Mouse (Mus musculus) bone marrow macrophage, adult 2 months (primary cell): Measurements from ENCODE around the gene Ola1. TPM values are rescaled to one million over a fixed set of nuclear protein-coding genes. Genes with fewer than 3 reads are reported as not detected.

ENCODE experiments used
- H3K27ac ChIP-seq: 2 replicates; pipeline ENCODE4 v1.5.1; 2012; ENCODE audit warnings: low read depth, low read length; ENCODE audit not compliant: insufficient read depth
- H3K4me1 ChIP-seq: 2 replicates; pipeline ENCODE4 v1.6.1; 2012; ENCODE audit warnings: low read length; ENCODE audit not compliant: control insufficient read depth, insufficient read depth
- H3K4me3 ChIP-seq: 2 replicates; pipeline ENCODE4 v1.5.1; 2012; ENCODE audit warnings: mild to moderate bottlenecking, low read length, moderate library complexity; ENCODE audit not compliant: insufficient read depth
- CTCF ChIP-seq: IDR thresholded peaks from 2 replicates; pipeline ENCODE4 v1.5.1; 2012; ENCODE audit warnings: low read depth, mild to moderate bottlenecking, low read length, moderate library complexity
- POLR2A ChIP-seq: IDR thresholded peaks from 2 replicates; pipeline ENCODE4 v1.6.1; 2012; ENCODE audit warnings: mild to moderate bottlenecking, low read depth, low read length, borderline replicate concordance
- polyA plus RNA-seq: library from polyadenylated mRNA; stranded (reverse); fragments of >200 nt; gene quantifications from 2 replicates; pipeline ENCODE4 v1.2.4, GENCODE M21; 2012; ENCODE audit not compliant: missing spikeins, insufficient read depth, insufficient read length

Ola1 gene
- 60.5 and 62.8 TPM in 2 replicates for polyA plus RNA-seq

DNA sequence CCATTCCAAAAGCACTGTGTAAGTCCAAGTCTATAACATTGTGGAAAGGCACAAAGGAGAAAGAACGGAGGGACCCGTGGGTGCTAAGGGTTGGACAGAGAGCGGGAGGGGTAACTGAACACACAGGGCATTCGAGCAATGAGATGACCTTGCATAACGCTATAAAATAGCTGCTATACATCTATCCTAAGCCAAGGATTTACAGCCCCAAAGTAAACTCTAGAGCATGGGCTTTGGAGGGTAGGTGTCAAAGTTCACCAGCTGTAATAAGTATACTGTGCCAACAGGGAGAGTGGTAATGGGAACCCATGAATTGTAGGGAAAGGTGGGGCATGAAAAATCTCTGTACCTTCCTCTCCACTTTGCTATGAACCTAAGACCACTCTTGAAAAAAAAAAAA is at the start of gene Ola1:
Gene Ola1, minus strand, starts transcription at position 12 of the 400 bp plus-strand sequence.
- no peak for TF ChIP-seq CTCF
- TF ChIP-seq POLR2A = no peak
- no peaks in the 10 kb centered on the region for H3K4me1 ChIP-seq
- H3K4me3 ChIP-seq = no peak within 1 kb of the TSS
- H3K27ac ChIP-seq = no peak within 1 kb of the TSS

DNA sequence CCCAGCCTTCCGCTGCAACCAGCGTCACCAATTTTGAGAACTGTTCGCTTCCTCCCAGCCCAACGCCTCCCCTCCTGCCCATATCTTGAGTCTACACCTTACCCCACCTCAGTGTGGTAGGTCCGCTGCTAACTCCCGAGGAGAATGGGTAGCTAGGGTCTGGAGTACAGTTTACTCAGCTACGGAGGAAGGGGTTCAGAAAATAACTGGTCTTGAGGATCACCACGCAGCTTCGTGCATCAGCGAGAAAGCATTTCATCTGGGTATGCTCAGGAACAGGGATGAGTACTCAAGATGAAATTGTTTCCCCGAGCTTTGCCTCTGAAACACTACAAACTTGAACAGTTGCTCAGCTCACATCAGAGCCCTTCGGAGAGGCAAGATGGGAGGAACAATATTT is 49.6 kb upstream of the Ola1 start:
- no peaks in the 10 kb centered on the region for H3K4me1 ChIP-seq
- TF ChIP-seq POLR2A (no peak), CTCF (no peak)

DNA sequence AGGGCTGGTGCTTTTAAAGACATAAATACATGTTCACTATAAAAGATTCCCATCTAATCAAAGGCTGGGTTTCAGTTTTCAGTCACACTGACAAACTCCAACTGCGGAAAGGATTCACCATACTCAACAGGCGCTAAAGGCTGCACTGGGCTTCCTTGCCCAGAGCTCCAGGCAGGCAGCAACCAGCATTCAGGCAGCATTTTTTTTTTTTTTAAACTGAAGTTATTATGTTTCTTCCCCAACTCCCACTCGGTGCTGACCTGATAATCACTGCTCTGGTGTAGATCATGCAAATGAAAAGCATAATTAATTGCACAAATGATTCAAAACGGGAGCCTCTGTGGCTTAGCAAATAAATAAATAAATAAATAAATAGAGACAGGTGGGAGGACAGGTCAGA is 49.1 kb upstream of the Ola1 start:
- no peak overlapping the region for H3K4me3 ChIP-seq
- no peak overlapping the region for H3K27ac ChIP-seq
- no peak for TF ChIP-seq POLR2A
- no peak for TF ChIP-seq CTCF
- no peaks in the 10 kb centered on the region for H3K4me1 ChIP-seq

More for the DNA sequence above, 49.6 kb upstream of the Ola1 start:
- no peak overlapping the region for H3K27ac ChIP-seq
- no peak overlapping the region for H3K4me3 ChIP-seq

DNA sequence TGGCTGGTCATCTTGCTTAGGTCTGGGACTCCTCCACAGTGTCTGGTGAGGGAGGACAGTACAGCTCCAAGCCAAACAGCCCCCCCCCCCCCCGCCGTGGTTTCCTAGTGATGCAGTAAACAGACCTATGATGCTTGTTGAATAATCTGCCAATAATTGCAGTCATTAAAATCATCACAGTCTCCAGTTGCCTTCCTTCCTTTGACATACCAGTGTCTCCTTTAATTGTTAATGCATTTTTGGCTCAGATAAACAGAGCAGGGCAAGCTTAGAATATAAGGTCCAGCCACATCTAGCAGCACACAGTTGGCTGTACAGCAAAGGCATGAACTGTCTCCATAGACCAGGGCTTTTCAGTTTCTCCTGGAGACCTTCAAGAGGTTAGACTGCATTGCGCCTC is 48.5 kb upstream of the Ola1 start:
- no peak for TF ChIP-seq CTCF
- no peak for TF ChIP-seq POLR2A
- H3K4me1 ChIP-seq = no peaks in the 10 kb centered on the region
- H3K4me3 ChIP-seq = no peak overlapping the region
- no peak overlapping the region for H3K27ac ChIP-seq

DNA sequence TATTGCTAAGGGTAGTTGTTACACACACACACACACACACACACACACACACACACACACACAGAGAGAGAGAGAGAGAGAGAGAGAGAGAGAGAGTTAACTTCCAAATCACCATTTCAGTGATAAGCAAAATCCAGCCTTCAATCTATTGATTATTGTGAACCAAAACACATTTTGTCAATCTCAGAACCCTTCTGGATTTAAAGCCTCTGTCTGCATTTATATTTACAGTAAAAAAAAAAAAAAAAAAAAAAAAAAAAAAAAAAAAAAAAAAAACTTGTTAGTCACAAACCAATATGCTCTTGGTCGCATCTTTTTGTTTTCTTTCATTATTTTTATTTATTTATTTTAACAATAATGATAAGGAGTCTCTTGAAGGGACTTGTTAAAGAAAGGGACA is 47.9 kb upstream of the Ola1 start:
- TF ChIP-seq POLR2A = no peak
- no peak for TF ChIP-seq CTCF
- Histone ChIP-seq H3K4me1 (no peaks in the 10 kb centered on the region), H3K27ac (no peak overlapping the region), H3K4me3 (no peak overlapping the region)

DNA sequence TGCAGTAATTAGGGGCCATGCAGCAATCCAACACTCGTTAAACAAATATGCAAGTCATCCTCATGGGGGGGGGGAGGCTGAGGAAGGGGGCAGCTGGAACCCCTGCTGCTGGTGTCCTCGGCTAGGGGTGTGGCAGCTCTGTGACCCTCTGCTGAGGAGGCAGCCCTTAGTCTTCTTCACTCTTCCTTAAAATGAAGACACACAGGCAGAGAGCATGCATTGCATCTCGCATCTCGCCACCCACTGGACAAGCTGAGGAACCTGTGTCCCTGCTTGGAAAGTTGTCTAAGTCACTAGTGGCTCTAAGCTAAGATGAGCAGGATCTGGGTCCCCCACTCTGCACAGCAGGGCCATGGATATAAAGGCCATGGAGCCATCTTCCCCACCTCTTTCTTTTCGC is 47.3 kb upstream of the Ola1 start:
- no peak overlapping the region for H3K4me3 ChIP-seq
- no peak overlapping the region for H3K27ac ChIP-seq
- H3K4me1 ChIP-seq = no peaks in the 10 kb centered on the region
- TF ChIP-seq CTCF (no peak), POLR2A (no peak)

DNA sequence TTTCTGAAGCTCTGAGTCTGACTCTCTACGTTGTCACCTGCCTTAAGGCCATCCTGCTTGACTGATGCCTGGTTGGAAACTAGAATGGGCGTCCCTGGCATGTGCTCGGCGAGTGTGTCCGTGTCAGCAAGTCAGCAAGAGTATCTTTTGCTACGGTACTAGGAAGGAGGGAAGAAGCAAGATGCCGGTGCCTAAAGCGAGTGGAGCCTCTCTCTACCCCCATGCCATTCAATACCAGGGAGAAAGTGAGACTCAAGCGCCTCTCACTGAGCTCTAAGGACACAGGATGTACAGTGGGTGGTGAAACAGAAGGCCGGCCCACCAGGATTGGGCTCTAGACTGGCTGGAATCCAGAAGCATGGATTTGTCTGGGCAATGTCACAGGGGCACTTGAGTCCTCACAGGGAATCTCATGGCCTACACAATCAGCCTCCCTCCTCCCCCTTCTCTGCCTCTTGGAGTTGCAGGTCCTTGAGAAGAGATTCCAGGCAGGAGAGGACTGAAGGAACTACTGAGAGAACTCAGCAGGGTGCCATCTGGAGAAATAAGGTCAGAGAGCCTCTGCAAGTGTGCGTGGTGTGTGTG is 46.0 kb upstream of the Ola1 start:
- no peaks in the 10 kb centered on the region for H3K4me1 ChIP-seq
- TF ChIP-seq CTCF (no peak), POLR2A (no peak)
- H3K27ac ChIP-seq = no peak overlapping the region
- peak overlapping the region; percentile 1; the same call in 1 of the 2 replicates for H3K4me3 ChIP-seq

DNA sequence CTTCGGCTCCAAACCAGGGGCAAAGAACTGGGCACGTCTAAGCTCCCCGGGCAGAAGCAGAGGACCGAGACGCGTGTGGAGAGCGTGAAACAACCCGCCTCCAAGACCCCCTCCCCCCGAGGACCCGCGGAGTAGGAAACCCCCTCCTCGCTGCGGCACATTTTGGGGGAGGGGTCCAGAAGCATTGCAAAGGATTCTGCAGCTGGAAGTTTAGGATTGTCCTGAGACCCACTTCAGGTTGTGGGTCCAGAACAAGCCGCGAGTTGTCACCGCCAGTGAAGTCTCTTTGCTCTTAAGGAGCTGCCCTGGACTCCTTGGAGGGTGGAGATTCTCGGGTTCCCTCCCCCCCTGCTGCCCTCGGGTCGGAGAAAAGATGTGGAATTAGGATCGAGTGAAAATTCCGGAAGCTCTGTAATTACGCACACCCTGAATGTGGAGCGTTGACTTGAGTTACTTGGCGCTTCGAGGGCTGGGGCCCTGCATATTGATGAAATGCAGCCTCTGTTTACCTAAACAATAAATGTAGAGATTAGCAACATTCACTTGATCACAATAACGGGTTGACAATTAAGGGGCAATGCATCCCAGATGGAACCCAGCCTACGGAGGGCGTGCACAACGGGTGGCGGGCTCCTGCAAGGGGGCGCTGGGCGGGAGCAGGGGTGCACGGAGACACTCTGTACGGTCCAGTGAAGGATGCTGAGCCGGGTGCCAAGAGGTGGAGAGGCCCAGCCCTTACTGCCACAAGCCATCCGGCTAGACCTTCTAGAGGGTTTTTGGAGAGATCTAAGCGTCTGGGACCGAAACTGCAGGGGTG is 45.3 kb upstream of the Ola1 start:
- Histone ChIP-seq H3K4me3 (peak overlapping the region; percentile 18), H3K27ac (no peak overlapping the region)

DNA sequence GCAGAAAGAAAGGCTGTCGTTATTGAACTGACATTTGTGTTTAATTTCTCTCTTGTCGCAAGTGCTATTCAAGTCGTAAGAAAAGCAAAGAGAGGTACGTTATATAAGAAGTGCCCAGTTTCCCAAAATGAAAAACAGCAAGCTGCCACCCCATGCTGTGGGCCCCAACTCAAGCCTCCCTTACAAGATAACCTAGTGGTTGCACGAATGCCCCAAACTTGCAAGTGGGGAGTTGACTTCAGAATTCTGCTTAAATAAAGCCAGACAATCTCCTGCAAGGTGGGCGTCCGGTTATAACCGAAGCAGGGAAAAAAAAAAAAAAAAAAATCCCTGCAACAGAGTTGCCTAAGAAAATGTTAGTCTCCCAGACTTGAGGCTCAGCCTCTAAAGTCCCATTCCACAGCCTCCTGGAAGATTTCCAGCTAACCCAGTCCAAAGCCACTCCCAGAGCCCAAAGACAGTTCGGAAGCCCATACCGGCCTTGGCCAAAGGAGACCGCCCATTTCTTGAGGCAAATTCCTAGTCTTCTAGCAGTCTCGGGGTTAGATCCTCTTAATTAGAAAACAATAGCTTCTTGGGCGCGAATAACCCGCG is 44.5 kb upstream of the Ola1 start:
- H3K4me1 ChIP-seq = no peaks in the 10 kb centered on the region
- peak overlapping the region; percentile 18 for H3K4me3 ChIP-seq
- TF ChIP-seq CTCF (no peak), POLR2A (no peak)
- H3K27ac ChIP-seq = no peak overlapping the region

More for the DNA sequence above, 45.3 kb upstream of the Ola1 start:
- no peak for TF ChIP-seq POLR2A
- H3K4me1 ChIP-seq = no peaks in the 10 kb centered on the region

DNA sequence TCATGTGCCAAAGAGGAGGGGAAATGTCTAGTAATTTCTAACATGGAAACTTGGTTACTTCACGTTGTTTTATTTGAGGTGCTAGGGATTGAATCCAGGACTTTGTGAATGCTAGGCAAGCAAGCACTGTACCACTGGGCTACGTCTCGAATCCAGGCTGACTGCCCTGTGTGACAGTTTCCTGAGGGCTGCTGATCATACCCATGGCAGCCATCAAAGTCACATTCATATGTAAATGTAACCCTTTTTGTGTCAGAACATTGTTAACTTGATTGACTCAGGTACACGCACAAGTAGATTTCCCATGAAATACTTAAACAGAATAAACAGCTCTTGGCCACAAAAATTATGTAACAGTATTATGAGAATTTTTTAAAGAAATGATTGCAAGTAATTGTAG is 30.0 kb upstream of the Ola1 start:
- Histone ChIP-seq H3K4me1 (no peaks in the 10 kb centered on the region), H3K27ac (no peak overlapping the region), H3K4me3 (no peak overlapping the region)
- no peak for TF ChIP-seq POLR2A
- TF ChIP-seq CTCF = no peak
